Mouse (Mus musculus) telencephalon, adult 2 months (tissue): ENCODE results near the gene Tex14.
A peak's percentile ranks its signal among the peaks of the same experiment; 100 is the strongest.
"Not testable (repeated sequence)": the region's sequence is repeated elsewhere in the genome, so short reads cannot be mapped to it uniquely, and the experiment has no call there.

Experiments used
- DNase-seq: peaks from one replicate; pipeline ENCODE4 v3.0.0-alpha.2; 2011; ENCODE audit warnings: low read depth, low spot score

Tex14 gene

GRCm38 (mm10) chr11:87426450-87427250 is 21.8 kb downstream of the Tex14 start:
- DNase-seq, result peak; percentile 94

- DNase-seq, result no peak
Observed at GRCm38 (mm10) chr11:87427273-87428050, 22.6 kb downstream of the Tex14 start.

- no peak for DNase-seq
Observed at GRCm38 (mm10) chr11:87428051-87428673, 23.3 kb downstream of the Tex14 start.

GRCm38 (mm10) chr11:87429363-87429762 is 24.5 kb downstream of the Tex14 start:
- DNase-seq, result no peak

GRCm38 (mm10) chr11:87430374-87430773 is 25.5 kb downstream of the Tex14 start:
- DNase-seq, result no peak

GRCm38 (mm10) chr11:87431813-87432212 is 26.9 kb downstream of the Tex14 start:
- not testable (repeated sequence) for DNase-seq

- DNase-seq, result no peak
Observed at GRCm38 (mm10) chr11:87432447-87432846, 27.6 kb downstream of the Tex14 start.

GRCm38 (mm10) chr11:87432933-87433669 is 28.2 kb downstream of the Tex14 start:
- no peak for DNase-seq

- not testable (repeated sequence) for DNase-seq
Observed at GRCm38 (mm10) chr11:87435107-87435506, 30.2 kb downstream of the Tex14 start.

- no peak for DNase-seq
Observed at GRCm38 (mm10) chr11:87436326-87437232, 31.7 kb downstream of the Tex14 start.

GRCm38 (mm10) chr11:87439796-87440420 is 35.0 kb downstream of the Tex14 start:
- no peak for DNase-seq

GRCm38 (mm10) chr11:87442643-87443372 is 37.9 kb downstream of the Tex14 start:
- DNase-seq, result not testable (repeated sequence)

GRCm38 (mm10) chr11:87443373-87443883 is 38.6 kb downstream of the Tex14 start:
- DNase-seq, result peak; percentile 95

- not testable (repeated sequence) for DNase-seq
Observed at GRCm38 (mm10) chr11:87444056-87444455, 39.2 kb downstream of the Tex14 start.

- no peak for DNase-seq
Observed at GRCm38 (mm10) chr11:87444735-87445428, 40.0 kb downstream of the Tex14 start.

- not testable (repeated sequence) for DNase-seq
Observed at GRCm38 (mm10) chr11:87445593-87445992, 40.7 kb downstream of the Tex14 start.

- DNase-seq, result no peak
Observed at GRCm38 (mm10) chr11:87446159-87446558, 41.3 kb downstream of the Tex14 start.

GRCm38 (mm10) chr11:87447429-87447828 is 42.6 kb downstream of the Tex14 start:
- DNase-seq, result no peak
